Mouse (Mus musculus): ENCODE data around the gene Lax1. TPM values are rescaled to one million over a fixed set of nuclear protein-coding genes. Genes with fewer than 3 reads are reported as not detected.
"Not testable (repeated sequence)": the region's sequence is repeated elsewhere in the genome, so short reads cannot be mapped to it uniquely, and the experiment has no call there.

Lax1 gene
- polyA plus RNA-seq (2017; shearing (Covaris generic)): 100 to 1,000 TPM; 109 to 137 TPM

- ATAC-seq: peak; percentile 91
Measured at GRCm38 (mm10) chr1:133689897-133690296, at the start of gene Lax1. TSS of gene Lax1 (minus strand) at chr1:133690108.

GRCm38 (mm10) chr1:133736664-133737063 is 46.8 kb upstream of the Lax1 start:
- ATAC-seq: no peak

- peak; percentile 28 for ATAC-seq
Measured at GRCm38 (mm10) chr1:133735995-133736652, 46.2 kb upstream of the Lax1 start.

GRCm38 (mm10) chr1:133732814-133733213 is 42.9 kb upstream of the Lax1 start:
- ATAC-seq: no peak

GRCm38 (mm10) chr1:133728339-133728738 is 38.4 kb upstream of the Lax1 start:
- ATAC-seq: no peak

GRCm38 (mm10) chr1:133720342-133720741 is 30.4 kb upstream of the Lax1 start:
- no peak for ATAC-seq

- ATAC-seq: no peak
Measured at GRCm38 (mm10) chr1:133718786-133719185, 28.9 kb upstream of the Lax1 start.

GRCm38 (mm10) chr1:133718296-133718695 is 28.4 kb upstream of the Lax1 start:
- no peak for ATAC-seq

- ATAC-seq: peak; percentile 46
Measured at GRCm38 (mm10) chr1:133716464-133716863, 26.6 kb upstream of the Lax1 start.

GRCm38 (mm10) chr1:133715191-133715590 is 25.3 kb upstream of the Lax1 start:
- ATAC-seq: no peak

- ATAC-seq: no peak
Measured at GRCm38 (mm10) chr1:133713009-133713370, 23.1 kb upstream of the Lax1 start.

- ATAC-seq: no peak
Measured at GRCm38 (mm10) chr1:133712288-133713008, 22.5 kb upstream of the Lax1 start.

GRCm38 (mm10) chr1:133711376-133711775 is 21.5 kb upstream of the Lax1 start:
- ATAC-seq: no peak

GRCm38 (mm10) chr1:133710895-133711294 is 21.0 kb upstream of the Lax1 start:
- no peak for ATAC-seq

GRCm38 (mm10) chr1:133709292-133709691 is 19.4 kb upstream of the Lax1 start:
- ATAC-seq: no peak

- ATAC-seq: not testable (repeated sequence)
Measured at GRCm38 (mm10) chr1:133701824-133702223, 11.9 kb upstream of the Lax1 start.

- no peak for ATAC-seq
Measured at GRCm38 (mm10) chr1:133697935-133698620, 8.2 kb upstream of the Lax1 start.

GRCm38 (mm10) chr1:133695901-133696300 is 6.0 kb upstream of the Lax1 start:
- ATAC-seq: no peak

- peak; percentile 35 for ATAC-seq
Measured at GRCm38 (mm10) chr1:133694876-133695275, 5.0 kb upstream of the Lax1 start.

GRCm38 (mm10) chr1:133694301-133694700 is 4.4 kb upstream of the Lax1 start:
- ATAC-seq: peak; percentile 2

GRCm38 (mm10) chr1:133693536-133694114 is 3.7 kb upstream of the Lax1 start:
- no peak for ATAC-seq

GRCm38 (mm10) chr1:133692195-133692594 is 2.3 kb upstream of the Lax1 start:
- ATAC-seq: no peak

- no peak for ATAC-seq
Measured at GRCm38 (mm10) chr1:133691046-133691445, 1.1 kb upstream of the Lax1 start.
